Mouse (Mus musculus) cerebellum, adult 18-20 months (tissue): Measurements from ENCODE around the gene F2rl1.
A peak's percentile ranks its signal among the peaks of the same experiment; 100 is the strongest.

Experiments
- DNase-seq, 2 experiments: peaks; one replicate each; pipeline ENCODE4 v3.0.0; 2021

Gene F2rl1

GRCm38 (mm10) chr13:95524674-95525491 is at the start of gene F2rl1:
F2rl1 (minus strand) TSS chr13:95525227.
- DNase-seq, result peak in 1 of 2 experiments; percentile 17

DNA sequence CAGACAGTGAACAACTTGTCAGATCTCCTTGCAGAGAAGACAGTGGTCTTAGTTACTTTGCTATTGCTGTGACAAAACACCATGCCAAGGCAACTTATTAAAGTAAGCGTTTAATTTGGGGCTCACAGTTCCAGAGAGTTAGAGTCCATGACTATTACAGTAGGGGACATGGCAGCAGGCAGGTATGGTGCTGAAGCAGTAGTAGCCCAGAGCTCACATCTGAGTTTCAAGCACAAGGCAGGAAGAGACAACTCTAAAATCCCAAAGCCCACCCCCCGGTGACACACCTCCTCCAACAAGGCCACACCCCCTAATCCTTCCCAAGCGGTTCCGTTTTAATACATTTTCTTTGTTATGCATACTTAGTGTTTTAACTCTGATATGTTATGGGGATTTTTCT is 45.9 kb upstream of the F2rl1 start:
- DNase-seq, result no peak

DNA sequence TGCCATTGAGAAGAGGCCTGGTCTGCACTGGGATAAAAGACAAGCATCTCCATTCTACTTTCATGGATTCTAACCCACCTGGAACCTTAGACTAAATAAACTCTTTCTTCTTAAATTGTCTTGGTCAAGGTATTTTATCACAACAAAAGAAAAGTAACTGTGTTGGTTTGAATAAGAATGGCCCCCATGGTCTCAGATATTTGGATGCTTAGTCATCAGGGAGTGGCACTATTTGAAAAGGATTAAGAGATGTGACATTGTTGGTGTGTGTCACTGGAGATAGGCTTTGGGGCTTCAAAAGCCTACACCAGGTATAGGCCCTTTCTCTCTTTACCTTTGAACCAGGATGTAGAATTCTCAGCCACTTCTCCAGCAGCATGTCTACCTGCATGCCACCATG is 44.3 kb upstream of the F2rl1 start:
- no peak for DNase-seq

- no peak for DNase-seq
Observed at GRCm38 (mm10) chr13:95568336-95568735, 43.3 kb upstream of the F2rl1 start.

DNA sequence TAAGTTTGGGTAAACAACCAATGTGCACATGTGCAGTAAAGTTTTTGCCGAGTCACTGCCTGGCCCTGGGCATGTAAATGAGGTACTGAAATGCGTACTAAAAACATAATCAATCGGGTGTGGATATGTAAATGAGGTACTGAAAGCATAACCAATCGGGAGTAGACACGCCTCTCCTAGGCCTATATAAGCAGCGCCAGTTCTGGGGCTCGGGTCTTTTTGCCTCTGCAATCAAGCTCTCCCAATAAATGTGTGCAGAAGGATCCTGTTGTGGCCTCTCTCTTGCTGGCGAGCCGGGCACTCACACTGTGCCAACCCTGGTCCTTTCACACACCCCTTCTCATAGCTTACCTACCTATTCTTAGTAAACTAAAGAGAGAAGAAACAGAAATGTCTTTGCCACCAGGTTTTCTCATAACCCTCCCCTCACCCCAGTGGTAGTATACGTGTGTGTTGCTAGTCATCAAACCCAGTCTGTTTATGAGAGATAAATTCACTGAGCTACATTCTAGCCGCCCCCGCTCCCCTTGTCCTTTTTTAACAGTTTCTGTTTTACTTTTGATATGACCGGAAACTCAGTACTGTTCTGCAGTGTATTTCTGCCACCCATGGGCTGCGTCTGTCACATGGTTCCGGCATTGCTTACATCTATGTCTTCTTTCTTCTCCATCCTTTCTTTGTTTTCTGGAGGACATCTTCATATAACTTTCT is 42.0 kb upstream of the F2rl1 start:
- DNase-seq, result no peak

- peak; percentile 66 to 71 for DNase-seq
Observed at GRCm38 (mm10) chr13:95563693-95564092, 38.7 kb upstream of the F2rl1 start.

GRCm38 (mm10) chr13:95563066-95563610 is 38.1 kb upstream of the F2rl1 start:
- DNase-seq, result no peak

GRCm38 (mm10) chr13:95557326-95557725 is 32.3 kb upstream of the F2rl1 start:
- DNase-seq, result no peak

DNA sequence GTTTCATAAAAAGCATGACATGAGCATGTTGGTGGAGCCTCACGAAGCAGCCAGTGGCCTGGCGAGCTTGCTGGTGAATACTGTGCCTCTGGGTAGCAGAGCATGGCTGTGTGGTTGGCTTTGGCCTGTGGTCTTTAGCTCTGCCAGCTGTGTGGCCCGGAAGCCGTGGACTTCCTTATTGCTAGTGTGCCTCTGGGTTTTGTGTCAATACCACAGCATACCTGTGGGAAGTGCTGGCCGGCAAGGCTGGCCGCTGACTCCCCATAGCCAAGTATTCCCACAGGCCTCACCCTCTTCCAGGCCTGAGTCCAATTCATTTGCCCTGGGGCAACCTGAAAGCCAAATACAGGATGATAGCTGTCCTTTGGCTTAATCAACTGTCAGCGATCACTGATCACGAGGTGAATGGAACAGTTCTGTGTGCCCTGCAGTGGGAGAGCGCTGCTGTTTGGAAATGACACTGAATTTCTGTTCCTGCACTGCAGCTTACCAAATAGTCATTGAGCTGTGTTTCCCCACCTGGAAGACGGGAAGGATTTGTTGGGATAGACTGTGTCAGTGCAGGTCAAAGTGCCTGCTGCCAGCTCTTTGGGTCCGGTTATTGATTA is 29.0 kb upstream of the F2rl1 start:
- DNase-seq, result no peak

DNA sequence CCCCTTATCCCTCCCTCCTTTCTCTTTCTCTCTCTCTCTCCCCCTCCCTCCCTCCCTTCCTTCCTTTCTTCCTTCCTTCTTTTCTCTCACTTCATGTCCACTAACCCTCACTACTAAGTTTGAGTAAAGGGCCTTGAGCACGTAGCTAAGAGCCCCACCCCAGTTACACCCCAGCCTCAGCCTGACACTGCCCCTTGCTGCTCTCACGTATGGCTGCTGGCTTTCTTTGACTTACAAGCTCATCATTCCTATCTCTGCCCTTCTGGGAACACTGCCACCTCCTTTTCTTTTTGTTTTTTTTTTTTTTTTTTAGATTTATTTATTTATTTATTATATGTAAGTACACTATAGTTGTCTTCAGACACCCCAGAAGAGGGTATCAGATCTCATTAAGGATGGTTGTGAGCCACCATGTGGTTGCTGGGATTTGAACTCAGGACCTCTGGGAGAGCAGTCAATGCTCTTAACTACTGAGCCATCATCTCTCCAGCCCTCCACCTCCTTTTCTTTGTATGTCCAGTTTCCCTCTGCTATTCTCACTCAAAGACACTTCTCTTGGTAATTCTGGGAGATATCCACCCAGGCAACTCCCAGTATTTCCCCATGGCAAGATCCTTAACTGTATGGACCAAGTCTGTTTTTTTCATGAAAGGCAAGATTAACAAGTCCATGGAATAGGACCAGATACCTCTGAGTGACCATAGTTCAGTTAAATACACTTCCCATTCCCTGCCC is 25.8 kb upstream of the F2rl1 start:
- no peak for DNase-seq

- DNase-seq, result no peak
Observed at GRCm38 (mm10) chr13:95549421-95549820, 24.4 kb upstream of the F2rl1 start.

DNA sequence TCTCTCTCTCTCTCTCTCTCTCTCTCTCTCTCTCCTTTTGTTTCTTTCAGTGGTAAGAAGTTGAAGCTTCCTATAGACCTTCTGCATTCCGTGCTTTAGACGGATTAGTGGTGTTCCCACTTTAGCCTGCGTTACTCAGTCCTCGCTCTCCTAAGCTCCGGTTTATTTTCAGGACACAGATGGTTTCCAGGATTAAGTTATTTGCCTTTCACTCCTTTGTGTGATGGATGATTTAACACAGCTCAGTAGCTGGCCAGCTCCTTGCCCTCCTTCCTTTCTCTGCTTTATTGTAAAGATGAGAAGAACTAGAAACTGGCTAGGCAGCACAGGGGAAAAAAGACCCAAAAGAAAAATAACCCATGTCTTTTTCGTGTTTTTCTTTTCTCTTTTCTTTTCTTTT is 23.8 kb upstream of the F2rl1 start:
- no peak for DNase-seq

- no peak for DNase-seq
Observed at GRCm38 (mm10) chr13:95548291-95548789, 23.3 kb upstream of the F2rl1 start.

GRCm38 (mm10) chr13:95547090-95547611 is 22.1 kb upstream of the F2rl1 start:
- no peak for DNase-seq

GRCm38 (mm10) chr13:95546251-95546650 is 21.2 kb upstream of the F2rl1 start:
- no peak for DNase-seq

- no peak for DNase-seq
Observed at GRCm38 (mm10) chr13:95545729-95546186, 20.7 kb upstream of the F2rl1 start.

DNA sequence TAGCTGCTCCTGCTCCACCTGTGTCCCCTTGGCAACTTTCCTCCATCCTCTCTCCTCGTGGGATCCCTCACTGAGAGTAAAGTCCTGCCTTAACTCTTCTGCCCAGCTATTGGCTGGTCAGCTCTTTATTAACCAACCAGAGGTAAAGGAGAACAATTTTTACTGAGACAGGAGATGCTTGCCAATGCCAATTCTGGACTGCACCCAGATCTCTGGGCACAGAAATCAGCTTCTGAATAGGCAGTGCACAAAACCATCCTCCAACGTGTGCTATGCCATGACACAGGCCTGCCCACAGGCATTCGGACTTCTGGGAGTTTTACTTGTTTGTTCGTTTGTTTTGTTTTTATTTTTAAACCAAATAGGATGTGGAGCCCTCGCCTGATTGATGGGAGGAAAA is 13.0 kb upstream of the F2rl1 start:
- DNase-seq, result no peak

DNA sequence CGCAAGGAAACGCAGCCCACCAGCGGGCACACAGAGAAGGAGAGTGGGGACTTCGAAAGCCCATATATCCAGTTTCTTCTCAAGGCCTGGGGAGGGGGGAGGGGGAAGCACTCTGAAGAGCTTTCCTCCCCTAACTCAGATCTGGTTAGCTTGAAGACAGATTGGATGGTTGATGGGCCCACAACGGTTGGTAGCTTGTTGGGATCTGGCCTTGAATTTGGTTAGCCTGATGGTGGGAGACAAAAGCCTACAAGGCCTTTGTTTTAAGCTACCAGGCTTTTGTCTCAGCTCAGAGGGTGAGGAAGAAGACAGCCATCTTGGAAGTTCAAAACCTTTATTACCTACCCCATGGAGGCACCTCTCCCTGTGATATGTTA is 11.1 kb upstream of the F2rl1 start:
- no peak for DNase-seq

DNA sequence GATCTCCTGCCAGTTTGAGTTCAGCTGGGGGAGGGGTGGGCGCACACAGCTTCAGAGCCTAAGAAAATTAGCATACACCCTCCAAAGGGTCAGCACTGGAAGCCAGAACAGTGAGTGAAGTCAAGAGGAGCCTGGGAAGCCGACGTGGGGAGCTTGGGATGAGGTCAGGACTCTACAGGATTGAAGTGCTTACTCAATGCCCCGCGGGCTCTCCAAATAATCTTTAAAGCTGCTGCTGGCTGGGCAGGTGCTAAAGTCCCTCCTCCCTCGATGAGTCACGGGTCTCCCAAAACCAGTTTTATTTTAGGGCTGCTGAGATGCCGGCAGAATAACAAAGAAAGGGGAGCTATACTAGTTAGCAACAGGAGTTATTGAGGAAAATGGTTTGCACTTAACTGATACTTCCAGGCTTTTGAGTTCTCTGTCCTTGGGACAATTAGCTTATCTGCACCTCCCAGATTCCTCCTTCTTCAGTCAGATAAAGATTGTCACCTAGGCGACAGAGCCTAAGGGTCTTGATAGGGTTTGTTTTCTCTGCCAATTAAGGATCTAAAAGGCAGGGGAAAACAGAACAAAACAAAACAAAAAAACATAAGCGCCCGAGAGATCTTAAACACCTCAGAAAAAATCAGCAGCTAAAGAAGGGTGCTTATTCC is 10.6 kb upstream of the F2rl1 start:
- no peak for DNase-seq

GRCm38 (mm10) chr13:95535026-95535425 is 10.0 kb upstream of the F2rl1 start:
- no peak for DNase-seq

DNA sequence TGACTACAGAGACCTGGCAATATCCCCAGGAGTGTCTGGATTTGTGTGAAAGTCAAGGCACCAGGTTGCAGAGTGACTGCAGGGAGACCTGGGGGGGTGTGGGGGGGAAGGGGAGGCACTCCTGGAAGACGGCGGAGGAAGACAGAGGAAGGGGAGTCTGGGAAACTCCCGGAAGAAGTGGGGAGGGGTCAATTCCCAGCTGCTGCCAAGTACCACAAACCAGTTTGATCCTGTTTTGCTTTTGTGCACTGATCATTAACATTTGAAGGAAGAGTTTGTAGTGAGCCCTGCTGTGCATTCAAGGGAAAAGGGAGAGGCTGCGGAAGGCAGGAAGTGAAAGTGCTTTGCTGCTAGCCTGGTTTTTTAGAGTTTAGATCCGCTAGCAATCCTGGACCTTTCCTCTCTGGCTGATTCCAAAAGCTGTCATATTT is 9.1 kb upstream of the F2rl1 start:
- DNase-seq, result no peak

GRCm38 (mm10) chr13:95533640-95534039 is 8.6 kb upstream of the F2rl1 start:
- no peak for DNase-seq
